Mouse (Mus musculus) liver, embryonic 11.5 days (tissue): ENCODE measurements around the gene Edc4. TPM values are rescaled to one million over a fixed set of nuclear protein-coding genes. Genes with fewer than 3 reads are reported as not detected.
"Not testable (repeated sequence)": the region's sequence is repeated elsewhere in the genome, so short reads cannot be mapped to it uniquely, and the experiment has no call there.

Experiments used
- ATAC-seq: fragments of 200-750 bp; cut with Nextera tagmentation; replicated peaks from 2 replicates; pipeline ENCODE4 v1.8.0; 2017; ENCODE audit warnings: moderate number of reproducible peaks, mild to moderate bottlenecking, moderate TSS enrichment, moderate library complexity; ENCODE audit not compliant: low FRiP score
- DNase-seq: peaks from one replicate; pipeline ENCODE4 v3.0.0-alpha.2; 2017; ENCODE audit warnings: low spot score
- H3K27ac ChIP-seq: fragments of 300-500 bp; sonication (generic); 2 replicates; pipeline ENCODE4 v1.5.1; 2014; ENCODE audit warnings: mild to moderate bottlenecking, low read depth, low read length, control low read depth
- H3K27me3 ChIP-seq: fragments of 300-500 bp; sonication (generic); replicated peaks from 2 replicates; pipeline ENCODE4 v1.6.1; 2014; ENCODE audit warnings: low read length, mixed read lengths; ENCODE audit not compliant: control insufficient read depth, insufficient read depth
- H3K36me3 ChIP-seq: fragments of 300-500 bp; sonication (generic); 2 replicates; pipeline ENCODE4 v1.6.1; 2014; ENCODE audit warnings: mild to moderate bottlenecking, low read length, moderate library complexity, mixed read lengths; ENCODE audit not compliant: control insufficient read depth, insufficient read depth
- H3K4me1 ChIP-seq: fragments of 300-500 bp; sonication (generic); replicated peaks from 2 replicates; pipeline ENCODE4 v1.6.1; 2014; ENCODE audit warnings: low read length, mixed read lengths; ENCODE audit not compliant: control insufficient read depth, insufficient read depth
- H3K4me2 ChIP-seq: fragments of 300-500 bp; sonication (generic); 2 replicates; pipeline ENCODE4 v1.6.1; 2014; ENCODE audit warnings: mild to moderate bottlenecking, control low read depth, moderate library complexity
- H3K4me3 ChIP-seq: fragments of 300-500 bp; sonication (generic); 2 replicates; pipeline ENCODE4 v1.5.1; 2014; ENCODE audit warnings: low read depth, low read length, control low read depth
- H3K9ac ChIP-seq: fragments of 300-500 bp; sonication (generic); 2 replicates; pipeline ENCODE4 v1.6.1; 2014; ENCODE audit warnings: low read depth, low read length, control low read depth
- H3K9me3 ChIP-seq: fragments of 300-500 bp; sonication (generic); 2 replicates; pipeline ENCODE4 v1.6.1; 2016; ENCODE audit warnings: low read length, inconsistent platforms, mixed read lengths; ENCODE audit not compliant: control insufficient read depth
- WGBS: fragments of 180-500 bp; shearing (Covaris S2); extraction: QIAGEN DNeasy Blood & Tissue Kit; methylation state at CpG from one replicate; pipeline ENCODE4 v1.1.7; 2014; 5-methylcytosine and 5-hydroxymethylcytosine counted together
- polyA plus RNA-seq: library from polyadenylated mRNA; unstranded; fragments of >200 nt; fragmentation: Nextera tagmentation; extraction: Ambion mirVana; gene quantifications from 2 replicates; pipeline ENCODE4 v1.2.1, GENCODE M21; 2014

Edc4 gene
- 43.7 and 47.5 TPM in 2 replicates for polyA plus RNA-seq

GRCm38 (mm10) chr8:105880754-105881520 is at the start of gene Edc4:
TSS of gene Edc4 (plus strand) at chr8:105880881.
- ATAC-seq (peak; percentile 89), DNase-seq (peak; percentile 86)
- H3K9me3 ChIP-seq: no peaks in the 10 kb centered on the region
- no peaks in the 10 kb centered on the region for H3K27me3 ChIP-seq
- peak within 1 kb of the TSS; percentile 96 for H3K9ac ChIP-seq
- peak within 1 kb of the TSS; percentile 86 for H3K4me3 ChIP-seq
- H3K4me1 ChIP-seq: peaks cover 14% of the 10 kb centered on the region
- WGBS: under 1% methylated on average over 45 of the region's 45 CpGs
- H3K4me2 ChIP-seq: peak within 1 kb of the TSS; percentile 97
- peaks cover 30% of the 10 kb centered on the region for H3K36me3 ChIP-seq
- peak within 1 kb of the TSS; percentile 66 for H3K27ac ChIP-seq

- H3K27me3 ChIP-seq, H3K36me3 ChIP-seq, H3K4me1 ChIP-seq, ATAC-seq, H3K4me3 ChIP-seq, H3K9me3 ChIP-seq, DNase-seq: not testable (repeated sequence)
- Histone ChIP-seq H3K9ac (peak overlapping the region; percentile 13; the same call in 1 of the 2 replicates), H3K4me2 (0 out of 2 replicates have a peak overlapping the region, but pooled peaks have one; percentile 13), H3K27ac (peak overlapping the region; percentile 49; the same call in 1 of the 2 replicates)
- 71% methylated on average over 2 of the region's 2 CpGs for WGBS
Observed at GRCm38 (mm10) chr8:105833740-105834139, 46.9 kb upstream of the Edc4 start.

- 0 out of 2 replicates have a peak, but pooled peaks have one; percentile 63 for ATAC-seq
- peak; percentile 49 for DNase-seq
Observed at GRCm38 (mm10) chr8:105835318-105835717, 45.4 kb upstream of the Edc4 start.

GRCm38 (mm10) chr8:105836991-105837390 is 43.7 kb upstream of the Edc4 start:
- H3K9ac ChIP-seq: no peak overlapping the region
- no peak overlapping the region for H3K4me2 ChIP-seq
- H3K27me3 ChIP-seq: no peaks in the 10 kb centered on the region
- no peak overlapping the region for H3K27ac ChIP-seq
- DNase-seq (no peak), ATAC-seq (no peak)
- H3K36me3 ChIP-seq: peaks cover 5% of the 10 kb centered on the region
- no peaks in the 10 kb centered on the region for H3K9me3 ChIP-seq
- H3K4me1 ChIP-seq: no peaks in the 10 kb centered on the region; the same call in 1 of the 2 replicates
- H3K4me3 ChIP-seq: no peak overlapping the region
- WGBS: 81% methylated on average over 6 of the region's 6 CpGs

More at GRCm38 (mm10) chr8:105835318-105835717, 45.4 kb upstream of the Edc4 start:
- Histone ChIP-seq H3K36me3 (no peaks in the 10 kb centered on the region), H3K27ac (no peak overlapping the region), H3K9me3 (no peaks in the 10 kb centered on the region), H3K27me3 (no peaks in the 10 kb centered on the region), H3K4me1 (no peaks in the 10 kb centered on the region; the same call in 1 of the 2 replicates), H3K9ac (no peak overlapping the region), H3K4me2 (peak overlapping the region; percentile 37), H3K4me3 (0 out of 2 replicates have a peak overlapping the region, but pooled peaks have one; percentile 5)
- 23% methylated on average over 11 of the region's 11 CpGs for WGBS

GRCm38 (mm10) chr8:105839209-105839608 is 41.5 kb upstream of the Edc4 start:
- no peaks in the 10 kb centered on the region for H3K27me3 ChIP-seq
- peaks cover 12% of the 10 kb centered on the region for H3K36me3 ChIP-seq
- no peaks in the 10 kb centered on the region for H3K4me1 ChIP-seq
- 82% methylated on average over 5 of the region's 5 CpGs for WGBS
- no peaks in the 10 kb centered on the region for H3K9me3 ChIP-seq
- no peak overlapping the region for H3K4me3 ChIP-seq
- no peak overlapping the region for H3K27ac ChIP-seq
- H3K4me2 ChIP-seq: no peak overlapping the region
- no peak for ATAC-seq
- no peak overlapping the region for H3K9ac ChIP-seq
- no peak for DNase-seq

GRCm38 (mm10) chr8:105846678-105847077 is 34.0 kb upstream of the Edc4 start:
- no peaks in the 10 kb centered on the region for H3K27me3 ChIP-seq
- no peak; the same call in 1 of the 2 replicates for ATAC-seq
- no peak for DNase-seq
- H3K4me3 ChIP-seq: no peak overlapping the region
- H3K9ac ChIP-seq: no peak overlapping the region
- H3K36me3 ChIP-seq: peaks cover 40% of the 10 kb centered on the region
- WGBS: 58% methylated on average over 11 of the region's 11 CpGs
- H3K9me3 ChIP-seq: no peaks in the 10 kb centered on the region
- H3K4me1 ChIP-seq: peaks cover 8% of the 10 kb centered on the region
- H3K4me2 ChIP-seq: no peak overlapping the region
- no peak overlapping the region for H3K27ac ChIP-seq

- no peak overlapping the region for H3K9ac ChIP-seq
- H3K27me3 ChIP-seq: no peaks in the 10 kb centered on the region
- H3K4me3 ChIP-seq: no peak overlapping the region
- peaks cover 8% of the 10 kb centered on the region for H3K4me1 ChIP-seq
- 88% methylated on average over 4 of the region's 4 CpGs for WGBS
- H3K4me2 ChIP-seq: peak overlapping the region; percentile 56; the same call in 1 of the 2 replicates
- H3K27ac ChIP-seq: no peak overlapping the region
- no peaks in the 10 kb centered on the region for H3K9me3 ChIP-seq
- H3K36me3 ChIP-seq: peaks cover 26% of the 10 kb centered on the region
- ATAC-seq: no peak
- DNase-seq: no peak
Observed at GRCm38 (mm10) chr8:105850014-105850413, 30.7 kb upstream of the Edc4 start.

GRCm38 (mm10) chr8:105850611-105851010 is 30.1 kb upstream of the Edc4 start:
- ATAC-seq: no peak
- H3K36me3 ChIP-seq: peaks cover 26% of the 10 kb centered on the region
- H3K4me2 ChIP-seq: peak overlapping the region; percentile 56
- peak overlapping the region; percentile 32 for H3K4me3 ChIP-seq
- no peak overlapping the region for H3K9ac ChIP-seq
- no peak for DNase-seq
- H3K4me1 ChIP-seq: peaks cover 9% of the 10 kb centered on the region
- H3K27ac ChIP-seq: no peak overlapping the region
- no peaks in the 10 kb centered on the region for H3K9me3 ChIP-seq
- 75% methylated on average over 7 of the region's 7 CpGs for WGBS
- no peaks in the 10 kb centered on the region for H3K27me3 ChIP-seq
